Mouse (Mus musculus): ENCODE measurements at regions not wholly inside any gene's neighbourhood (a gene's known extent, or its start where the extent isn't known, plus 50 kb on each side); places are given as distances from the start of the nearest gene placed in this dataset.
A peak's percentile ranks its signal among the peaks of the same experiment; 100 is the strongest.
"Not testable (repeated sequence)": the region's sequence is repeated elsewhere in the genome, so short reads cannot be mapped to it uniquely, and the experiment has no call there.

GRCm38 (mm10) chr6:67725611-67726010 is 190.0 kb upstream of the Tacstd2 start:
- H3K4me3 ChIP-seq (ENCODE audit: low read depth, low read length): no peak overlapping the region
- 20% methylated on average over 1 of the region's 1 CpGs for WGBS
- no peaks in the 10 kb centered on the region for H3K36me3 ChIP-seq (ENCODE audit: control insufficient read depth, insufficient read depth, low read length)
- no peak overlapping the region for H3K4me2 ChIP-seq (ENCODE audit: low read depth, low read length)
- no peak overlapping the region for H3K27ac ChIP-seq (replicated peaks; ENCODE audit: low read depth, low read length)
- ATAC-seq (ENCODE audit: low read depth) (no peak), DNase-seq (ENCODE audit: low spot score) (peak; percentile 30)
- H3K9me3 ChIP-seq (ENCODE audit: control insufficient read depth, low read length): no peaks in the 10 kb centered on the region
- H3K9ac ChIP-seq (ENCODE audit: low read depth, low read length): no peak overlapping the region
- no peaks in the 10 kb centered on the region for H3K27me3 ChIP-seq (replicated peaks; ENCODE audit: control insufficient read depth, insufficient read depth, low read length)
- no peaks in the 10 kb centered on the region for H3K4me1 ChIP-seq (ENCODE audit: control insufficient read depth, insufficient read depth, low read length)

- not testable (repeated sequence) for DNase-seq (ENCODE audit: low spot score); H3K9me3 ChIP-seq (ENCODE audit: control insufficient read depth, low read length); H3K4me2 ChIP-seq (ENCODE audit: low read depth, low read length); ATAC-seq (ENCODE audit: low read depth); H3K4me3 ChIP-seq (ENCODE audit: low read depth, low read length); H3K27ac ChIP-seq (replicated peaks; ENCODE audit: low read depth, low read length); H3K36me3 ChIP-seq (ENCODE audit: control insufficient read depth, insufficient read depth, low read length); H3K27me3 ChIP-seq (replicated peaks; ENCODE audit: control insufficient read depth, insufficient read depth, low read length); H3K9ac ChIP-seq (ENCODE audit: low read depth, low read length); H3K4me1 ChIP-seq (ENCODE audit: control insufficient read depth, insufficient read depth, low read length)
- 10% methylated on average over 5 of the region's 7 CpGs for WGBS
These were observed 163.4 kb upstream of the Tacstd2 start for GRCm38 (mm10) chr6:67698952-67699351.

GRCm38 (mm10) chr6:67690997-67691396 is 155.4 kb upstream of the Tacstd2 start:
- not testable (repeated sequence) for H3K4me3 ChIP-seq (ENCODE audit: low read depth, low read length); H3K9me3 ChIP-seq (ENCODE audit: control insufficient read depth, low read length); DNase-seq (ENCODE audit: low spot score); H3K4me2 ChIP-seq (ENCODE audit: low read depth, low read length); H3K27me3 ChIP-seq (replicated peaks; ENCODE audit: control insufficient read depth, insufficient read depth, low read length); H3K36me3 ChIP-seq (ENCODE audit: control insufficient read depth, insufficient read depth, low read length); H3K9ac ChIP-seq (ENCODE audit: low read depth, low read length); ATAC-seq (ENCODE audit: low read depth); H3K27ac ChIP-seq (replicated peaks; ENCODE audit: low read depth, low read length); H3K4me1 ChIP-seq (ENCODE audit: control insufficient read depth, insufficient read depth, low read length)
- 65% methylated on average over 3 of the region's 3 CpGs for WGBS

- not testable (repeated sequence) for H3K9ac ChIP-seq (ENCODE audit: low read depth, low read length); H3K4me3 ChIP-seq (ENCODE audit: low read depth, low read length); H3K27ac ChIP-seq (replicated peaks; ENCODE audit: low read depth, low read length); H3K9me3 ChIP-seq (ENCODE audit: control insufficient read depth, low read length); H3K4me1 ChIP-seq (ENCODE audit: control insufficient read depth, insufficient read depth, low read length); H3K36me3 ChIP-seq (ENCODE audit: control insufficient read depth, insufficient read depth, low read length); H3K4me2 ChIP-seq (ENCODE audit: low read depth, low read length); H3K27me3 ChIP-seq (replicated peaks; ENCODE audit: control insufficient read depth, insufficient read depth, low read length); ATAC-seq (ENCODE audit: low read depth); DNase-seq (ENCODE audit: low spot score)
- WGBS: 68% methylated on average over 3 of the region's 3 CpGs
These were observed 147.5 kb upstream of the Tacstd2 start for GRCm38 (mm10) chr6:67683105-67683504.

- H3K4me1 ChIP-seq (ENCODE audit: control insufficient read depth, insufficient read depth, low read length); H3K4me2 ChIP-seq (ENCODE audit: low read depth, low read length); ATAC-seq (ENCODE audit: low read depth); H3K4me3 ChIP-seq (ENCODE audit: low read depth, low read length); H3K9me3 ChIP-seq (ENCODE audit: control insufficient read depth, low read length); DNase-seq (ENCODE audit: low spot score); H3K27ac ChIP-seq (replicated peaks; ENCODE audit: low read depth, low read length); H3K27me3 ChIP-seq (replicated peaks; ENCODE audit: control insufficient read depth, insufficient read depth, low read length); H3K36me3 ChIP-seq (ENCODE audit: control insufficient read depth, insufficient read depth, low read length); H3K9ac ChIP-seq (ENCODE audit: low read depth, low read length): not testable (repeated sequence)
- 62% methylated on average over 10 of the region's 10 CpGs for WGBS
These were observed 146.0 kb upstream of the Tacstd2 start for GRCm38 (mm10) chr6:67681641-67682040.

- H3K27ac ChIP-seq (replicated peaks; ENCODE audit: low read depth, low read length); H3K9me3 ChIP-seq (ENCODE audit: control insufficient read depth, low read length); H3K4me1 ChIP-seq (ENCODE audit: control insufficient read depth, insufficient read depth, low read length); DNase-seq (ENCODE audit: low spot score); H3K9ac ChIP-seq (ENCODE audit: low read depth, low read length); H3K4me3 ChIP-seq (ENCODE audit: low read depth, low read length); H3K4me2 ChIP-seq (ENCODE audit: low read depth, low read length); ATAC-seq (ENCODE audit: low read depth); H3K27me3 ChIP-seq (replicated peaks; ENCODE audit: control insufficient read depth, insufficient read depth, low read length); H3K36me3 ChIP-seq (ENCODE audit: control insufficient read depth, insufficient read depth, low read length): not testable (repeated sequence)
- 28% methylated on average over 1 of the region's 1 CpGs for WGBS
These were observed 143.5 kb upstream of the Tacstd2 start for GRCm38 (mm10) chr6:67679106-67679505.

- not testable (repeated sequence) for H3K27me3 ChIP-seq (replicated peaks; ENCODE audit: control insufficient read depth, insufficient read depth, low read length); H3K9ac ChIP-seq (ENCODE audit: low read depth, low read length); ATAC-seq (ENCODE audit: low read depth); H3K4me3 ChIP-seq (ENCODE audit: low read depth, low read length); H3K36me3 ChIP-seq (ENCODE audit: control insufficient read depth, insufficient read depth, low read length); H3K4me2 ChIP-seq (ENCODE audit: low read depth, low read length); DNase-seq (ENCODE audit: low spot score); H3K4me1 ChIP-seq (ENCODE audit: control insufficient read depth, insufficient read depth, low read length); H3K27ac ChIP-seq (replicated peaks; ENCODE audit: low read depth, low read length)
- H3K9me3 ChIP-seq (ENCODE audit: control insufficient read depth, low read length): peaks cover 10% of the 10 kb centered on the region; the same call in 1 of the 2 replicates
- 82% methylated on average over 4 of the region's 4 CpGs for WGBS
These were observed 139.1 kb upstream of the Tacstd2 start for GRCm38 (mm10) chr6:67674717-67675116.

GRCm38 (mm10) chr6:67673316-67673715 is 137.7 kb upstream of the Tacstd2 start:
- DNase-seq (ENCODE audit: low spot score); ATAC-seq (ENCODE audit: low read depth); H3K27me3 ChIP-seq (replicated peaks; ENCODE audit: control insufficient read depth, insufficient read depth, low read length); H3K36me3 ChIP-seq (ENCODE audit: control insufficient read depth, insufficient read depth, low read length); H3K4me3 ChIP-seq (ENCODE audit: low read depth, low read length); H3K27ac ChIP-seq (replicated peaks; ENCODE audit: low read depth, low read length); H3K9ac ChIP-seq (ENCODE audit: low read depth, low read length); H3K4me1 ChIP-seq (ENCODE audit: control insufficient read depth, insufficient read depth, low read length); H3K4me2 ChIP-seq (ENCODE audit: low read depth, low read length): not testable (repeated sequence)
- H3K9me3 ChIP-seq (ENCODE audit: control insufficient read depth, low read length): peaks cover 10% of the 10 kb centered on the region; the same call in 1 of the 2 replicates
- WGBS: 69% methylated on average over 2 of the region's 2 CpGs

GRCm38 (mm10) chr6:67668073-67668472 is 132.5 kb upstream of the Tacstd2 start:
- not testable (repeated sequence) for H3K27ac ChIP-seq (replicated peaks; ENCODE audit: low read depth, low read length); H3K36me3 ChIP-seq (ENCODE audit: control insufficient read depth, insufficient read depth, low read length); H3K4me2 ChIP-seq (ENCODE audit: low read depth, low read length); H3K4me3 ChIP-seq (ENCODE audit: low read depth, low read length); DNase-seq (ENCODE audit: low spot score); H3K27me3 ChIP-seq (replicated peaks; ENCODE audit: control insufficient read depth, insufficient read depth, low read length); H3K4me1 ChIP-seq (ENCODE audit: control insufficient read depth, insufficient read depth, low read length); ATAC-seq (ENCODE audit: low read depth); H3K9ac ChIP-seq (ENCODE audit: low read depth, low read length)
- 79% methylated on average over 8 of the region's 8 CpGs for WGBS
- H3K9me3 ChIP-seq (ENCODE audit: control insufficient read depth, low read length): peaks cover 10% of the 10 kb centered on the region; the same call in 1 of the 2 replicates

All from embryonic facial prominence, embryonic 14.5 days (tissue).